Mouse (Mus musculus) lung, embryonic 14.5 days (tissue): Measurements from ENCODE around the gene Gpx1. TPM values are rescaled to one million over a fixed set of nuclear protein-coding genes. Genes with fewer than 3 reads are reported as not detected.

Experiments
- ATAC-seq: fragments of 200-750 bp; cut with Nextera tagmentation; 2 replicates; pipeline ENCODE4 v1.8.0; 2017; ENCODE audit warnings: mild to moderate bottlenecking, moderate TSS enrichment, moderate library complexity; ENCODE audit not compliant: insufficient read depth
- DNase-seq: peaks from one replicate; pipeline ENCODE4 v3.0.0-alpha.2; 2015
- H3K27ac ChIP-seq: fragments of 300-500 bp; sonication (generic); 2 replicates; pipeline ENCODE4 v1.5.1; 2014; ENCODE audit warnings: low read depth, mild to moderate bottlenecking, moderate library complexity
- H3K27me3 ChIP-seq: fragments of 300-500 bp; sonication (generic); 2 replicates; pipeline ENCODE4 v1.6.1; 2014; ENCODE audit warnings: low read length, control low read depth; ENCODE audit not compliant: insufficient read depth
- H3K36me3 ChIP-seq: fragments of 300-500 bp; sonication (generic); 2 replicates; pipeline ENCODE4 v1.6.1; 2014; ENCODE audit warnings: control low read depth; ENCODE audit not compliant: insufficient read depth
- H3K4me1 ChIP-seq: fragments of 300-500 bp; sonication (generic); 2 replicates; pipeline ENCODE4 v1.6.1; 2014; ENCODE audit warnings: antibody characterized with exemption, control low read depth; ENCODE audit not compliant: insufficient read depth
- H3K4me2 ChIP-seq: fragments of 300-500 bp; sonication (generic); 2 replicates; pipeline ENCODE4 v1.6.1; 2014; ENCODE audit warnings: mild to moderate bottlenecking
- H3K4me3 ChIP-seq: fragments of 300-500 bp; sonication (generic); 2 replicates; pipeline ENCODE4 v1.5.1; 2014; ENCODE audit warnings: low read depth, low read length
- H3K9ac ChIP-seq: fragments of 300-500 bp; sonication (generic); 2 replicates; pipeline ENCODE4 v1.6.1; 2014
- H3K9me3 ChIP-seq: fragments of 300-500 bp; sonication (generic); 2 replicates; pipeline ENCODE4 v1.6.1; 2016; ENCODE audit warnings: low read depth, low read length, control low read depth
- CTCF ChIP-seq: IDR thresholded peaks from 2 replicates; pipeline ENCODE4 v1.5.1; 2016; ENCODE audit warnings: antibody characterized with exemption, low read depth
- WGBS: fragments of 180-500 bp; shearing (Covaris S2); extraction: QIAGEN DNeasy Blood & Tissue Kit; methylation state at CpG from one replicate; pipeline ENCODE4 v1.1.7; 2014; 5-methylcytosine and 5-hydroxymethylcytosine counted together
- polyA plus RNA-seq: library from polyadenylated mRNA; unstranded; fragments of >200 nt; fragmentation: Nextera tagmentation; extraction: Ambion mirVana; gene quantifications from 2 replicates; pipeline ENCODE4 v1.2.1, GENCODE M21; 2014

Gpx1 gene
- polyA plus RNA-seq, 1 experiment from 2014 or later, result 664 TPM

DNA sequence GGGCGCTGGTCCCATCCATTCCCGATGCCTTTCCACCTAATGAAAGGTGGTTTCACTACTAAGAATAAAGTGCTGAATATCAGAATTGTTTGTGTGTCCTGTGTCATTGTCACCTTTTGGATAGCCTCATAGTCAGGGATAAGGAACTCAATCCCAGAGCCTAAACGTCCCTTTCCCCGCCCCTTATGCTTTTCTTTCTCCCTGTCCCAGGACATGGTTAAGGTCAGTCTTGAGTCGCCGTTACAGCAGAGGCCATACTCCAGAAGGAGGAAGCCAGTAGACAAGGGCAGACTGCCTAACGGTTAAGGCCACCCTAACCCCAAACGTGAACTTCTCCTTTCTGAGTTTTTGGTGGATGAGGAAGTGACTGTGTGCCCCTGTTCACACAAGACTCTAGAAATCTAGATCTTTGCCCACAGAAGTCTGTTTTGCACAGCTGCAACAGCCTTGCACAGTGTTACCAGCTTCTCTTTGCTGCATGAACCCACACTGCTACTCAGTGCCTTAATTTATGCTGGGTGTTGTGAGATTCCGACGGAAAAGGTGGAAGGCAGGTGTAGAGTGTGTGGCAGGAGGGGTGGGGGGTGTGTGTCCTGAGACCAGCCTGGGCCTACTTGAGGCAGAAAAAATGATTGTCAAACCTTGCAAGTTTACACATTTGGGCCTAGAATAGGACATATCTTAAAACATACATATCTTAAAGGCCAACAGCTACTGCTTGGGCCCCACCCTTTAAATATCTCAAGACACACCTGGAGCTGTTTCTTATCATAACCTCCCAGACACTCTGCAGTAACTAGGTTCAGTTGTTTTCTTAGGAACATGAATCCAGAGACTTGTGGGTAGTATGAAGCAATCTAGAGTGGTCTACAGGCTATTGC, 1.8 kb downstream of the Gpx1 start:
- H3K4me1 ChIP-seq, result peaks cover 3% of the 10 kb centered on the region
- ATAC-seq (no peak), DNase-seq (peak; percentile 9)
- H3K4me2 ChIP-seq, result peak overlapping the region; percentile 85
- TF ChIP-seq CTCF, result no peak
- H3K36me3 ChIP-seq, result peaks cover 26% of the 10 kb centered on the region
- no peaks in the 10 kb centered on the region for H3K9me3 ChIP-seq
- peak overlapping the region; percentile 81 for H3K4me3 ChIP-seq
- WGBS, result 41% methylated on average over 10 of the region's 10 CpGs
- H3K27ac ChIP-seq, result peak overlapping the region; percentile 96
- H3K27me3 ChIP-seq, result no peaks in the 10 kb centered on the region
- H3K9ac ChIP-seq, result peak overlapping the region; percentile 87

DNA sequence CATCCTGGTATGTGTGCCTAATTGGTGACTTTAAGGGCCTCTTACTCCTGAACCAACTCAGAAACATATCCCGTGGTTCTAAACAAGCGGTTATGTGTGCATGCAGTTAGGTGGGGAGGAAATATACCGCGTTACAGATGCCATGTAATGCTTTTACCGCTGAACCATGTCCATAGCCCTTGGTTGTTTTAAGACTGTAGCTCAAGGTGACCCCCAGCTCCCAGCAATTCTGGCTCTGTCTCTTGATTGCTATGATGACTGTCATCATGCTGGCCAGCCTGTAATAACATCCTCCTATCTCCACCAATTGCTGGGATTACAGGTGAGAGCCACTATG, 2.4 kb downstream of the Gpx1 start:
- Histone ChIP-seq H3K9ac (peak overlapping the region; percentile 13; the same call in 1 of the 2 replicates), H3K27ac (peak overlapping the region; percentile 65), H3K4me3 (0 out of 2 replicates have a peak overlapping the region, but pooled peaks have one; percentile 81), H3K27me3 (no peaks in the 10 kb centered on the region), H3K4me2 (peak overlapping the region; percentile 85), H3K9me3 (no peaks in the 10 kb centered on the region), H3K4me1 (peaks cover 3% of the 10 kb centered on the region), H3K36me3 (peaks cover 20% of the 10 kb centered on the region)
- 86% methylated on average over 5 of the region's 5 CpGs for WGBS
- no peak for TF ChIP-seq CTCF
- no peak for ATAC-seq
- DNase-seq, result no peak

DNA sequence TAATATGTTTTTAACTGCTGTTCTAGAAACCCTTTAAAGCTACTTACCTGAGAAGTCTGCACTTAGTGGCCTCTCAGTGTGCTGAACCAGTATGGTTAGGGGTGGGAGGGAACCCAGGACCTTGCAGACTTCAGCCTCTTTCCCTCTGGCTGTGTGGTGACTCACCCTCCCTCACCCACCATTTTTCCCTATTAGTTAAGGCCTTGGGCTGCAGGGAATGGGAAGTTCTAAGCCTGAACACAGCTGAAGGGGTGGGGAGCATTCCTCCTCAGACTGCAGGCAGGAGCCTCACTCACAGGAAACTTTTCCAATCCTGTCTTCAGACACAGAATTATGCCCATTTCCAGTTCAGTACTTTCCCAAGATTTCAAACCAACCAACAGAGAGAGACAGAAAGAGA, 3.1 kb downstream of the Gpx1 start:
- Histone ChIP-seq H3K9me3 (no peaks in the 10 kb centered on the region), H3K4me1 (peaks cover 3% of the 10 kb centered on the region), H3K9ac (peak overlapping the region; percentile 13; the same call in 1 of the 2 replicates), H3K4me2 (peak overlapping the region; percentile 85; the same call in 1 of the 2 replicates), H3K27ac (peak overlapping the region; percentile 65), H3K36me3 (peaks cover 14% of the 10 kb centered on the region), H3K4me3 (no peak overlapping the region), H3K27me3 (no peaks in the 10 kb centered on the region)
- no peak for ATAC-seq
- TF ChIP-seq CTCF, result no peak
- DNase-seq, result no peak

DNA sequence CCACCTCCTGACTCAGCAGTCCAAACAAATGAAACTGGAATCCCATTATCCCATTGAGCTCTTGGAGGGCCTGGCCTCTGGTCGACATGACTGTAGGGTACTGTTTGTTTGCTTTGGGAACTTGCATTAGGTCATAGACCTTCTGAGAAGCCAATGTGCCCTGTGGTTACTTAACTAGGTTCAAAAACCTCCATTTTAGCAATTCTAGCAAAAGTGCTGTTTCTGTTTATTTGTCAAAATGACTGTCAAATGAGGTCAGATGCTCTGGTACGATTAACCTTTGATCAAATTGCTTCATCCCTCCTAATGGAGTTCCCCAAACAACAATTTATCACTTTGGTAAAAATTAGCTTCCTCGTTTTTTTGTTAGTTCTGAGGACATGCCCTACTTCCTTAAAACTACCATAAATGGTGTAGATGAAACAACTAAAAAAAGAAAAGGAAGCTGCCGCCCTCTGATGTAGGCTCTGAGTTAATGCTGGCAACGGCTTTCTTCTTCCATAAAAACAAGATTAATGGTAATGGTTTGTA, 3.7 kb downstream of the Gpx1 start:
- DNase-seq, result peak; percentile 20
- Histone ChIP-seq H3K4me3 (no peak overlapping the region), H3K4me2 (0 out of 2 replicates have a peak overlapping the region, but pooled peaks have one; percentile 85), H3K36me3 (peaks cover 14% of the 10 kb centered on the region), H3K27me3 (no peaks in the 10 kb centered on the region), H3K4me1 (peaks cover 3% of the 10 kb centered on the region), H3K9ac (no peak overlapping the region), H3K27ac (peak overlapping the region; percentile 54; the same call in 1 of the 2 replicates), H3K9me3 (no peaks in the 10 kb centered on the region)
- WGBS, result 23% methylated on average over 5 of the region's 5 CpGs
- no peak for ATAC-seq
- no peak for TF ChIP-seq CTCF

DNA sequence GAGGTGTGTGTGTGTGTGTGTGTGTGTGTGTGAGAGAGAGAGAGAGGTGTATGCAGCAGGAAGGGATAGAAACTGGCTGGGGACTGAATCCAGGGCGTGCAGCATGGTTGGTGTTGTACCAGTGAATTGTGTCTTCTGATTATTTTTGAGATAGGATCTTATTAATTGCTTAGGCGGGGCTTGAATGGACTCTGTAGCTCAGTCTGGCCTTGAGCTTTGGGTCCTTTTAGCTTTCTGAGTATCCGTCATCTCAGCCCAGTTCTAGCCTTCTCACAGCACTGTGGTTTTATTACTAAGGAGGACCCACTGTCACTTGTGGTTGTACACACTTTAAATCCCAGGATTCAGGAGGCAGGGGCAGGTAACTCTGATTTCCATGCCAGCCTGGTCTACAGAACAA, 4.6 kb downstream of the Gpx1 start:
- no peak for ATAC-seq
- Histone ChIP-seq H3K9me3 (no peaks in the 10 kb centered on the region), H3K4me2 (no peak overlapping the region), H3K4me1 (peaks cover 3% of the 10 kb centered on the region), H3K4me3 (no peak overlapping the region), H3K36me3 (peaks cover 6% of the 10 kb centered on the region), H3K27ac (no peak overlapping the region), H3K9ac (no peak overlapping the region), H3K27me3 (no peaks in the 10 kb centered on the region)
- 74% methylated on average over 3 of the region's 3 CpGs for WGBS
- TF ChIP-seq CTCF, result no peak
- DNase-seq, result no peak

DNA sequence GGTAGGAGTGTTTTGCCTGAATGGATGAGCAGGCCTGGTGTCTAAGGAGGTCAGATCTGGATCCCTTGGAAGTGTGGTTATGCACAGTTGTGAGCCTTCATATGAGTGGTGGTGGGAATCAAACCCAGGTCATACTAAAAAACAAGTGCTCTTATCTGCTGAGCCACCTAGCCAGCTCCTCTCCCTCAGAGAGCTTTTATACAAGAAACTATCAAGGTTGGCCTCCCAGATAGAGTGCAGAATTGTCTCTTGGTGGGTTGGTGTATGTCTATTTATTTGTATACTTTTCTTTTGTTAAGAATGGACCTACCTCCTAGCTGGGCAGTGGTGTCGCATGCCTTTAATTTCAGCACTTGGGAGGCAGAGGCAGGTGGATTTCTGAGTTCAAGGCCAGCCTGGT, 5.1 kb downstream of the Gpx1 start:
- no peak overlapping the region for H3K27ac ChIP-seq
- no peak overlapping the region for H3K4me3 ChIP-seq
- no peak overlapping the region for H3K9ac ChIP-seq
- H3K27me3 ChIP-seq, result no peaks in the 10 kb centered on the region
- 77% methylated on average over 1 of the region's 1 CpGs for WGBS
- DNase-seq (no peak), ATAC-seq (no peak)
- no peaks in the 10 kb centered on the region for H3K9me3 ChIP-seq
- H3K36me3 ChIP-seq, result peaks cover 5% of the 10 kb centered on the region; the same call in 1 of the 2 replicates
- TF ChIP-seq CTCF, result no peak
- no peak overlapping the region for H3K4me2 ChIP-seq
- peaks cover 7% of the 10 kb centered on the region for H3K4me1 ChIP-seq

DNA sequence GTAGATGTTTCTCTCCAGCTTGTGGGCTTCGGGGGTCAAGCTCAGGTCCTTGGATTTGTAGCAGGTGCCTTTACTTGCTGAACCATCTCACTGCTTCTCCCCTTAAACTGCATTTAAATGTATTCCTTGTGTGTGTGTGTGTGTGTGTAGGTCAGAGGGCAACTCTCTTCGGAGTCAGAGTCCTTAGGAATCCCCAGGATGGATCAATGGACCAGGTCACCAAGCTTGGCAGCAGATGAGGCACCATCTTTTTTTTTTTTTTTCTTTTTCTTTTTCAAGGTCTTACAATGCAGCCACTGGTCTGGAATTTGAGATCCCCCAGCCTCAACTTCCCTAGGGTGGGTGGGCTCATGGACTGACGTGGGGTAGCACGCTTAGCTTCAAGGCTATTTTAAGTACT, 5.8 kb downstream of the Gpx1 start:
- WGBS, result 87% methylated on average over 4 of the region's 4 CpGs
- Histone ChIP-seq H3K36me3 (peaks cover 5% of the 10 kb centered on the region; the same call in 1 of the 2 replicates), H3K4me1 (peaks cover 9% of the 10 kb centered on the region), H3K27me3 (no peaks in the 10 kb centered on the region), H3K9ac (no peak overlapping the region), H3K27ac (no peak overlapping the region), H3K4me2 (no peak overlapping the region), H3K9me3 (no peaks in the 10 kb centered on the region), H3K4me3 (no peak overlapping the region)
- DNase-seq (no peak), ATAC-seq (no peak)
- TF ChIP-seq CTCF, result no peak
